Mouse (Mus musculus) hindbrain, postnatal 0 days (tissue): ENCODE measurements at regions not wholly inside any gene's neighbourhood (a gene's known extent, or its start where the extent isn't known, plus 50 kb on each side); places are given as distances from the start of the nearest gene placed in this dataset.

Experiments
- ATAC-seq: fragments of 200-750 bp; cut with Nextera tagmentation; 2 replicates; pipeline ENCODE4 v1.8.0; 2017; ENCODE audit warnings: mild to moderate bottlenecking, moderate TSS enrichment, moderate library complexity
- DNase-seq: peaks from one replicate; pipeline ENCODE4 v3.0.0-alpha.2; 2015; ENCODE audit warnings: low spot score
- H3K27ac ChIP-seq: fragments of 300-500 bp; sonication (generic); 2 replicates; pipeline ENCODE4 v1.5.1; 2014; ENCODE audit warnings: mild to moderate bottlenecking
- H3K27me3 ChIP-seq: fragments of 300-500 bp; sonication (generic); 2 replicates; pipeline ENCODE4 v1.6.1; 2014; ENCODE audit warnings: low read length, mixed read lengths; ENCODE audit not compliant: insufficient read depth
- H3K36me3 ChIP-seq: fragments of 300-500 bp; sonication (generic); 2 replicates; pipeline ENCODE4 v1.6.1; 2014; ENCODE audit warnings: low read length, mixed read lengths; ENCODE audit not compliant: insufficient read depth
- H3K4me1 ChIP-seq: fragments of 300-500 bp; sonication (generic); 2 replicates; pipeline ENCODE4 v1.6.1; 2014; ENCODE audit warnings: antibody characterized with exemption, low read length, mixed read lengths; ENCODE audit not compliant: insufficient read depth
- H3K4me2 ChIP-seq: fragments of 300-500 bp; sonication (generic); 2 replicates; pipeline ENCODE4 v1.6.1; 2014; ENCODE audit warnings: low read depth, mild to moderate bottlenecking, low read length, moderate library complexity, mixed read lengths
- H3K4me3 ChIP-seq: fragments of 300-500 bp; sonication (generic); 2 replicates; pipeline ENCODE4 v1.5.1; 2014; ENCODE audit warnings: low read length
- H3K9ac ChIP-seq: fragments of 300-500 bp; sonication (generic); replicated peaks from 2 replicates; pipeline ENCODE4 v1.6.1; 2014; ENCODE audit warnings: mild to moderate bottlenecking, low read length, moderate library complexity, mixed read lengths
- H3K9me3 ChIP-seq: fragments of 300-500 bp; sonication (generic); 2 replicates; pipeline ENCODE4 v1.6.1; 2016; ENCODE audit warnings: low read length, mixed read lengths
- CTCF ChIP-seq: IDR thresholded peaks from 2 replicates; pipeline ENCODE4 v1.5.1; 2016; ENCODE audit warnings: antibody characterized with exemption, control low read depth, low read depth
- whole genome bisulfite sequencing: fragments of 180-500 bp; shearing (Covaris S2); extraction: QIAGEN DNeasy Blood & Tissue Kit; methylation state at CpG from one replicate; pipeline ENCODE4 v1.1.7; 2014; 5-methylcytosine and 5-hydroxymethylcytosine counted together

DNA sequence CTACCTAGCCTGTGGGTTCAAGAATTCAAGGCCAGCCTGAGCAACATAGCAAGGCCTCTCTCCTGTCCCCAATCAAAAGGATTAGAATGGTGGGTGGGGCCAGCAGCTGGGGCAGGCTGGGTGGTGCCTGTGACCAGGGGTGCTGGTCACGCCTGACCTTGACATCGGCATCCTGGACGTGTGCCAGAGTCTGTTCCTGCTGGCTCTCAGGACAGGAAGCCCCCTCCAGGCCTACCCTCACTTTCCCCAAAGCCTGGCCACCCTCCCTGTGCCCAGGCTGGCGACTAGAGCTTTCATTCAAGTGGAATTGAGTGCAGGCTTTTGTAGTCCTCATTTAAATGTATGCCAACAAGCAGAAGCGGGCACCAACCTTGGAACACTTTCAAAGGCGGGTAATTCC lies 73.7 kb upstream of the Nkd1 start:
- DNase-seq = peak; percentile 80
- H3K9me3 ChIP-seq = no peaks in the 10 kb centered on the region
- WGBS = 29% methylated on average over 6 of the region's 6 CpGs
- TF ChIP-seq CTCF = no peak
- H3K4me3 ChIP-seq = no peak overlapping the region
- no peak overlapping the region for H3K4me2 ChIP-seq
- H3K4me1 ChIP-seq = peaks cover 22% of the 10 kb centered on the region
- ATAC-seq = peak; percentile 83
- H3K27me3 ChIP-seq = 0 out of 2 replicates have a peak, but pooled peaks cover under 1% of the 10 kb centered on the region
- H3K27ac ChIP-seq = peak overlapping the region; percentile 68
- no peaks in the 10 kb centered on the region for H3K36me3 ChIP-seq
- H3K9ac ChIP-seq = no peak overlapping the region

DNA sequence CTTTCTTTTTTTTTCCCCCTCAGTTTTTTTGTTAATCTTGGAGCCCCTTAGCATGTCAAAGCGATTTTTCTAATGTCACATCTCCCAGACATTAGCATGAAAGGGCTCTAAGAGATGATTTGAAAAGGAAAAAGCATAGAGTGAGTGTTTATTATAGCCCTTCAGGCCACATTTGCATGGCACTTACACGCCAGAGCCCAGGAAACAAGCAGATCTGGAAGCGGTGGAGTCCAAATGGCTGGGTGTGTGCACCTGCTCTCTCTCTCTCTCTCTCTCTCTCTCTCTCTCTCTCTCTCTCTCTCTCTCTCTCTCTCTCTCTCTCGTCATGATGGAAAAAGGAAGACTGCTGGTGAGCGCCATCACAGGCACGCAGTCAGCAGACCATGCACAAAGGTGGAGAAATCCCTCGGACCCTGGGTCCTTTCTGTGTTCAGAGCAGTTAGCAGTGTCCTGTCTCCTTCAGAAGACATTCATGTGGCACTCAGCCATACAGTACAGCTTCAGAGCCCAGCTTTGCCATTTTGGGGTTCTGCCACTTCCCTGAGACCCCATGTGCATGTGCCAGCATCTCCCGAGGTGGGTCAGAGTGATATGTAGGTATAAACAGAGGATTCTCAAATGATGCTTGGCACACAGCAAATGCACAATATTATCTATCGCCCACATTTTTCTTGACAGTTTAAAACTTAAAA lies 73.2 kb upstream of the Nkd1 start:
- no peaks in the 10 kb centered on the region for H3K9me3 ChIP-seq
- peak overlapping the region; percentile 68 for H3K27ac ChIP-seq
- no peak for TF ChIP-seq CTCF
- H3K4me3 ChIP-seq = no peak overlapping the region
- no peaks in the 10 kb centered on the region for H3K36me3 ChIP-seq
- H3K27me3 ChIP-seq = 0 out of 2 replicates have a peak, but pooled peaks cover 6% of the 10 kb centered on the region
- no peak overlapping the region for H3K4me2 ChIP-seq
- H3K9ac ChIP-seq = no peak overlapping the region
- DNase-seq = peak; percentile 63
- peak; percentile 62 for ATAC-seq
- H3K4me1 ChIP-seq = peaks cover 23% of the 10 kb centered on the region
- WGBS = 40% methylated on average over 8 of the region's 9 CpGs

DNA sequence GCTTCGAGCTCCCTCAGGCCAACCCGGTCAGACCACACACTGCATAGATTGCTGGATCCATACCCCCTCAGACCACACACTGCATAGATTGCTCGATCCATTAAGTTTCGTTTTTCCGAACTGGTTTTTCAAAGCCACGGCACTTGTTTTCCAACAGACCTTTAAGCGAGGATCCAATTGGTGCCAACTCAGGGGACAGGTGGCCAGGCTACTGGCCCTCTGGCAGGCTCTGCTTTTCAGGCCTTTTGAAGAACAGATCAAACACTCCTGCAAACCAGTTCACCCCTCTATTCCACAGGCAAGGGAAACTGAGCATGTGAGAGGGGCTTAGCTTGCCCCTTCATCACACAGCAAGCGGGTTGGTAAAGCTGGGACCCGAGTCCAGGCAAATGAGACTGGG lies 72.2 kb upstream of the Nkd1 start:
- Histone ChIP-seq H3K9ac (0 out of 2 replicates have a peak overlapping the region, but pooled peaks have one; percentile 10), H3K4me3 (no peak overlapping the region), H3K27ac (peak overlapping the region; percentile 36; the same call in 1 of the 2 replicates), H3K4me2 (no peak overlapping the region), H3K27me3 (0 out of 2 replicates have a peak, but pooled peaks cover 7% of the 10 kb centered on the region), H3K4me1 (peaks cover 26% of the 10 kb centered on the region), H3K9me3 (no peaks in the 10 kb centered on the region), H3K36me3 (no peaks in the 10 kb centered on the region)
- ATAC-seq = no peak
- WGBS = 72% methylated on average over 9 of the region's 9 CpGs
- peak; percentile 11 for DNase-seq
- TF ChIP-seq CTCF = no peak

DNA sequence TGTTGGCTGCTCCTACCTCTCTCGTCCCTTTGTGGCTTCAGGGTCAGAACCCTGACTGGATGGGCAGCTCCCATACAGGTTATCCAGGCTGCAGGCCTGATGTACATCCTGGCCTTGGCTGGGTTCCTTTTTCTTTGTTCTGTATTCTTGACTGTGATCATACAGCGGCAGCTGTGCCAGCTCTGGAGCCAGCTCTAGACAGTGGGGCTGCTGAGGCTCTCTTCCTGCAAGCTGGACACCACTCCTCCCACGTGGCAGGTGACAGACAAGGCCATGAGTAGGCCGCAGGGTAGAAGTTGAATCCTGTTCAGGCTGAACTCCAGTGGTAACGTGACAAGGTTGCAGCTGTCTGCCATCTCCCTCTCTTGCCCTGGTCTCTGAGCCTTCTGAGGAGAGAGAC lies 71.6 kb upstream of the Nkd1 start:
- Histone ChIP-seq H3K9me3 (no peaks in the 10 kb centered on the region), H3K4me2 (no peak overlapping the region), H3K9ac (0 out of 2 replicates have a peak overlapping the region, but pooled peaks have one; percentile 10), H3K4me1 (peaks cover 29% of the 10 kb centered on the region), H3K36me3 (no peaks in the 10 kb centered on the region), H3K27ac (no peak overlapping the region), H3K27me3 (0 out of 2 replicates have a peak, but pooled peaks cover 7% of the 10 kb centered on the region), H3K4me3 (no peak overlapping the region)
- WGBS = 50% methylated on average over 5 of the region's 5 CpGs
- no peak for ATAC-seq
- peak; percentile 18 for DNase-seq
- no peak for TF ChIP-seq CTCF

DNA sequence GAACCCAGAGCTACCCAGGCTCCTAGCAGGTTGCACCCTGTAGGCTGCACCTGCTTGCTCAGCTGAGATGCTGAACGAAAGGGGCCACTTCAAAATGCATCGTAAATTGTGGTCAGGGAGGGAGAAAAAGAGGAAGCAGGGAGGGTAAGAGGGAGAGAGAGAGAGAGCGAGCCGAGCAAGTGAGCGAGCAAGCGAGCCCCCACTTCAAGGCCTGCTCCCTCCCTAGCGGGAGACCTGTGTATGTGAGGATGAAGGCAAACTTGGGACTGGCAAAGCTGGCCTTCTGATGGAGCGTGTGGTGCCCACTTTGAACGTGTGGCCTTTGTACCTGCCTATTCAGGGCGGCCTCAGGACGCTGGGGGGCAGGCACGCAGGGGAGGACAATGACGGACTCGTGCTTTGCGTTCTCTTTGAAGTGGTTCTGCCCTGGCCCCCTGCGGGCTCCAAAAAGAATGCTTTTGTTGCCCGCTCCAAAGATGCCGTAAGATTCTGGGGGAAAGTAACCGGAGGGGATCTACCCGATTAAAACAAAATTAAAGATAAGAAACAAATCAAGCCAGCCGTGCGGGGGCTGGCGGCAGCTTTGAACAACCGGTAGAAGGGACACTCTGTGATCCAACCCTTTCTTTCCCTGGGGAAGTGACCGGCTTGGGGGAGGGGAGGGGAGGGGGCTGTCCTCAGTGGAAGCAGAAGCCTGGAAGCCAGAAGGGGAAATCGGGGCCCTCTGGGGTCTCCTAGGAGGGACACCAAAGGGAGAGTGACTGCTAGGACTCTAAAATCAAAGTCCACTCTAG lies 70.1 kb upstream of the Nkd1 start:
- Histone ChIP-seq H3K27me3 (0 out of 2 replicates have a peak, but pooled peaks cover 7% of the 10 kb centered on the region), H3K4me2 (peak overlapping the region; percentile 21), H3K4me1 (peaks cover 40% of the 10 kb centered on the region), H3K9ac (no peak overlapping the region), H3K4me3 (no peak overlapping the region), H3K36me3 (no peaks in the 10 kb centered on the region), H3K27ac (no peak overlapping the region), H3K9me3 (no peaks in the 10 kb centered on the region)
- 16% methylated on average over 26 of the region's 26 CpGs for WGBS
- DNase-seq = no peak
- no peak for ATAC-seq
- TF ChIP-seq CTCF = peak; percentile 27

DNA sequence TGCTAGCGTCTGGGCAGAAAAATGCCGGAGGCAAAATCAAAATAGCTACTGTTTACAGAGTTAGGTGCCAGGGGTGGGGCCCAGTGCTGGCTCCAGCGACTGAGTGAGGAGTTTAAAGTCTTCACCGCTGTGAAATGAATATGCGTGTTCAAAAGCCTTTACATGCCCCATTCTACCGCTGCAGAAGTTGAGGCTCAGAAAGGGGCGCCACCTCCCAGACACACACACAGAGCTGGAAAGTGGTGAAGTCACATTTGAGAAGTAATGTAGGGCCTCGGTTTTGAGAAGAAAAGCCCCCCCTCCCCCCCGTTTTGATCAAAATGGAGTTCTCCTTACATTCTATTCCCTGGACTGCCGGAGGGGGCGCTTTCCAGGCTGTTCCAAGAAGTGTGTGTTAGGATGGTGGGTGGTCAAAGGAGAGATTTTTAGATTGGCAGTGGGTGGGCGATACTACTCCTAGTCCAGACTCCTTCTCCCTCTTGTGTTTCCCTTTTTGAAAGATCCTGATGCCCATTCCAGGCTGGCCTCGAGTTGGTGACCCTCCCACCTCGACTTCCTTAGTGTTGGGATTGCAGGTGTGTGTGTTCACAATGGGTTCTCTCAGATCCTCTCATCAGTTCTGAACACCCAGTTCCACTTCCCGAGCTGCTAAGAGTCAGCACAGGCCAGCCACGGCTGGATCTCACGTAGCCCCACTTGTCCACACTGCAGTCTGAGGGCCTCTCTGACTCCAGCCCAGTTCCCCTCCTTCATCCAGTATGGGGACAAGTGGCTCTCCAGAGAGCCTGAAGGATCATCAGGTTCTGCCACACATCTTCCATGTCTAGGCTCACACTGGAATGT lies 69.3 kb upstream of the Nkd1 start:
- Histone ChIP-seq H3K9me3 (0 out of 2 replicates have a peak, but pooled peaks cover under 1% of the 10 kb centered on the region), H3K36me3 (no peaks in the 10 kb centered on the region), H3K4me3 (no peak overlapping the region), H3K4me1 (peaks cover 40% of the 10 kb centered on the region), H3K4me2 (peak overlapping the region; percentile 21), H3K27ac (no peak overlapping the region), H3K27me3 (0 out of 2 replicates have a peak, but pooled peaks cover 7% of the 10 kb centered on the region), H3K9ac (no peak overlapping the region)
- WGBS = 30% methylated on average over 17 of the region's 17 CpGs
- no peak for ATAC-seq
- peak; percentile 43 for DNase-seq
- TF ChIP-seq CTCF = peak; percentile 50
